Mouse (Mus musculus) cerebellum, postnatal 14 days (tissue): Measurements from ENCODE around the gene Ntm.

Experiments used
- DNase-seq, 2 experiments: peaks; one replicate each; pipeline ENCODE4 v3.0.0; 2021; ENCODE audit warnings: mixed read lengths in 2 of 2

The Ntm gene

DNA sequence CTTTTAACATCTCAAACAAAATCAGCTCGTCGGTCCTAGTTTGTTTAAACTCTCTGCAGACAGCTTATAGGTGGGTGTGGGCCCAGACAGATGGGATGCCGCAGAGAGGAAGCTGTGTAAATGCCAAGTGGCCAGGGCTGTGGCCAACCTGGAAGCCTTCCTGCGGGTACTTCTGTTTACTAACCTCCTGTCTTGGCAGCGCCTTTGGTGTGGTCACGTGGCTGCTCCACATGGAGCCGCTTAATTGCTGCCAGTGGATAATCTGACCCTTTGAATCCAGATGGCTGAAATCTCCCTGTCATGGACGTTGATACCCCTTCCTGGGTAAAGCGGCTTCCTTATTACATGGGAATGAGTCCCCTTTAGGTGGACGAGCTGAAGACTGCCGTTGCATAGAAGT, 742.4 kb downstream of the Ntm start:
- peak; percentile 97 to 98 for DNase-seq

DNA sequence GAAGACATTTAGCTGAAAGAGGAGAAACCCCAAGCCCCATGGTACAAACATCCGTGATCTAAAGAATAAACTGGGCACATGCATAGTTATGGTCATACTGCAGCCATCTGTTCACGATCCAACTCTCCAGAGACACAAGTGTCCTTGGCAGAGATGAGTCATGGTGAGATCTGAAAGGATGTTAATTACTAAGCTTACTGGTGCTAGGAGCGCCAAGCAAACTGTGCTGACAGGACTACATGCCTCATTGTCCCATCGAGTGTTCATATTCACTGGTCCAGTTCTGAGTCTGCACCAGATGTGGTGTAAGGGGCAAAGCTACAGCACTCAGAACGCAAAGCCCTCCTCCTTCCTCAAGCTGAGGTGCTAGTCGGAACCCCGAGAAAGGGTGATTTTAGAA, 745.0 kb downstream of the Ntm start:
- peak in 1 of 2 experiments; percentile 67 for DNase-seq

DNA sequence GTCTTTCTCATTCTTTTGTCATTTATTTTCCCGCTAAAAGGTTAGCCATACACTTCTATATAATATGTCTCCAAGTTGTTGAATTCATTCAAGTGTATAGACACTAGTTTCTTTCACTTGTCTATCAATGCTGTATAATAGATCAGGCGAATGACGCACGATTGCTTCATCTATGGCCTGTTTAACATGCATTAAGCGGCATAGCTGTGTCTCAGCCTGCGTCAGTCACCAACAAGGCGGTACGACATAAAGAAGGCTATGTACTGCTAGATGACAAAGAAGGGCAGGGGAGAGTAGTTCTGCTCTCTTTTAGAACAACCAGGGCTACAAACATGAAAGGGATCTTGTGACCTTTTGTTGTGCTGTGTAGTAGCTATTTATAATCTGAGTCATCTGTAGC, 746.4 kb downstream of the Ntm start:
- no peak for DNase-seq

DNA sequence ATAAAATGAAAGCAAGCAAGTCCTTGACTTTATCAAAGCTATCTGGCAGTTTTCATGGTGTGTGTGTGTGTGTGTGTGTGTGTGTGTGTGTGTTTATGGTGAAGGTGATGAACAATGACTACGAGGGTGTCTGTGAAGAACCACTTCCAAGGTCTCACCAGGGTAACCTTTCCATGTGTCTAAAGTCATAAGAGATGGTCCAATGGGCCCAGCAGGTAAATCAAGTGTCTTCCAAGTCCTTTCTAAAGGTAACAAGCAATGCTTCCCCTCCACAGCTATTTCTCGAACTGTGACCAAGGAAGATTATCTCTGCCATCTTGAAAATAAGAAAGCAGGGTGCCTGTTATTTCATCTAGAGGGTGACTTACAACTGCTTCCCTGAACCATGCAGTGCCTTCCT, 747.1 kb downstream of the Ntm start:
- peak; percentile 78 to 94 for DNase-seq

DNA sequence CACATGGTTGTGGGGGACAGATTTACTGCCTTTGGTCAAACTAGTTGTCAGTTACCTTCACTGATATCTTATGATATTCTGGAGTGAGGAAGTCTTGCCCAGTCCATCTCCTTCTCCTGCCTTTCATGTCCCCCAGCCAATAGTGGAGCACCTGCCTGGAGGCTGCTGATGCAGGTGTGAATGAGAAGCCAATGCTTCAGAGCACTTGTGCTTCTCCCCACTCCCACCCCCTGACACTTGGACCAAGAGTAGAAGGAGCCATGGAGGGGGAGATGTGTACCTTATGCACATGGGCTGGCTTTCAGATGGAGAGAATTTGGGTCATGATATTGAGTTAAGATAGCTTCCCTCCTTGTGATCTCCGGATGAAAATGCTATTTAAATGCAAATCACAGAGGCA, 747.7 kb downstream of the Ntm start:
- DNase-seq: peak in 1 of 2 experiments; percentile 56

DNA sequence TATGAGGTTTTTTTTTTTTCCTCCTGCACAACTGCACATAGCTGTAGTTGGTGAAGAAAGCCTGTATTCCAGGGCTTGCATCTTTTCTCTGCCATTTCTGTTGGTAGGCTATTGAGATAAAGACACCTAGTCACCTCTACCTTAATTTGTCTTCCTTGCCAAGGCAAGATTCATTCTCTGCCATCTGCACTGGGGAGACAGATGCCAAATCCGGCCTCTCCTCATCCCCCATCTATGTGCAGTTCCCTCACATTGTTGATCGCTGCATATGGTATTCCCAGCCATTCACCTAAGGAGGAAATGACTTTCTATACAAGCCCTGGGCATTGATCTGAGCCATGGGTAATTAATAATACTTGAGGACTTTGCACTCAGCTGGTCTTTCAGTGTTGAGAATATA, 753.7 kb downstream of the Ntm start:
- peak in 1 of 2 experiments; percentile 53 for DNase-seq

DNA sequence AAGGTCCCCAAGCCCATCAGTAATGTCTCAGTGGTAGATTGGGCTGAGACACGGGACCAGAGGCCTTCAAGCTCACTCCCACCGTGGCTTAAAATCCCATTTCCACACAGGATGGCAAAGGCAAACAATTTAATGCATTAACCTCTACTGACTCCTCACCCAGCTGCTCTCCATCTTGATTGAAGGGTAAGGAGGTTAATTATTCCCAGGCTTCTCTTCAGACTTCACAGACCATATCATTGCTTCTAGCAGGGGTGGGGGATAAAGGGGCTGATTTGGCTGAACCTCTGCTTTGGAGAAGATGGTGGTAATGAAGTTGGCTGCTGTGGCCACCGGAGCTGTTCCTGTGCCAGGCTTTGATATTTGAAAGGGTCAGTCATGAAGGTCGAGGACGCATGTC, 754.8 kb downstream of the Ntm start:
- DNase-seq: no peak

DNA sequence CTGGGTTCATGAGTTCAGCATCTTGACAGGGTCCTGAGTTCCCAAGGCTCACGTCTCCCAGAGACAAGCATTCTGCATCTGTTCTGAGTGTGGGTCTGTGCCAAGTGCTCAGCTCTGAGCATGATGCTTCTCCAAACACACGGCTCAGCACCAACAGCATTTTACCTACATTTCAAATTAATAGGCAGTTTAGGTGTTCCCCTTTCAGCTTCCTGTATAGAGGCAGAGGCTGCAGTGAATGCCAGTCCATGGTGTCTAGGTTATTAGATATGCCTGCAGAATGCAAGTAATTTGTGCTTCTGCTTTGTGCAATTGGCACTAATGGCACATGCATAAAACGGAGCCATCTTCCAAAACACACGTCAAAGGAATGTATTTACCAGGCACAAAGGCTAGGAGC, 757.3 kb downstream of the Ntm start:
- peak in 1 of 2 experiments; percentile 54 for DNase-seq

DNA sequence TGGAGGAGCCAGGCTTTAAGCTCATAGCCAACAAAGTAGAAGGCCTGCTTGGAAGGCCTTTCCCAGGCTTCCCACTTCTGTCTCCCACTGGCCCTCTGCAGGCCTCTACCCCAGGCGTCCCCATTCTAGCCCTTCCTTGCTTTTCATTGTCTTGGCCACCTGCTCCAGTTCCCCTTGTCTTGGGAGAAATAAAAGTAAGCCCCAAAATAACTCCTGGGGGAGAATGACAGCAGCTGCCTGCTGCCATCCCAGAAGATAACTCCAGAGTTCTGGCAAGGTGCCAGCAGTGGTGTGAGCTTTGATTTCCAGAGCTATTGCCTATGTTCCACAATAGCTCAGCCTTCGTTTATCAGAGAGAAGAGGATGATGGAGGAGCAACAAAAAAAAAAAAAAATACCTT, 760.7 kb downstream of the Ntm start:
- peak; percentile 42 to 51 for DNase-seq

DNA sequence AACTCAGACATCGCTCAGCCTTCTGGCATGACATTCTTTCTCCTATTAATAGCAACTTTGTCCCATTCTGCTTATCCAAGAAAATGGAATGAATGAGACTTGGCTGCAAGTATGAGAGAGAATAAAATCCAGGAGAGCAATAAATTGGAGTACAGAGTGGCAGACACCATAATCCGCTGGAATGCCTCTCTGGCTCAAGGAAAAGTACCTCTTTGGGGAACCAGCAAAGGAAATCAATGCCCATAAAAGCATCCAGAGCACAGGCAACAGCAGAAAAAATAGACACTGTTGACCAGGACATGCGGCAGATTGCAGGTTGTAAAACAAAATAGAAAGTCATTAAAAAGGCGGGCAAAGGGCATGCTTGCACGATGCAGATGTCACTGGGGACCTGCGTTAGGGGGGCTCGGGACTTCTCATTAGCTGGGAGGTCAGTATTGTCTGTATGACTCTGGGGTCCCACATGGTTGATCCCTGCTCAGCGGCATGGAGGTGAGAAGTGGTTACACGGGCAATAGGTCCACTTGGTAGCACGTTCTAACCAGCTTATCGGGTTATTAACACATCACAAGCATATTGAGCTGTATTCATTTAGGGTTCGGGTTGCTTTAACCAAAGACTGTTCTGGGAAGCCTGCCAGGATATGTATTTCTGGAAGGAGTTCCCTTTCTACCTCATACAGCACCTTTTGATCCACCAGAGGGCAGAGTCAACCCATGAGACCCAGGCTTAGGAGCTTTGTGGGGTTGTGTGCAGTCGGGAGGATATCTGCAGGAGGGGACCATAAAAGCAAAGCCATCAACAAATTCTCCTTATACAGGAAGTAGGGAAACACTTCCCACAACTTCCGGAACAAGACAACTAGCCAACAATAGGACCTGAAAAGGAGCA, 761.5 kb downstream of the Ntm start:
- DNase-seq: peak; percentile 84 to 85

DNA sequence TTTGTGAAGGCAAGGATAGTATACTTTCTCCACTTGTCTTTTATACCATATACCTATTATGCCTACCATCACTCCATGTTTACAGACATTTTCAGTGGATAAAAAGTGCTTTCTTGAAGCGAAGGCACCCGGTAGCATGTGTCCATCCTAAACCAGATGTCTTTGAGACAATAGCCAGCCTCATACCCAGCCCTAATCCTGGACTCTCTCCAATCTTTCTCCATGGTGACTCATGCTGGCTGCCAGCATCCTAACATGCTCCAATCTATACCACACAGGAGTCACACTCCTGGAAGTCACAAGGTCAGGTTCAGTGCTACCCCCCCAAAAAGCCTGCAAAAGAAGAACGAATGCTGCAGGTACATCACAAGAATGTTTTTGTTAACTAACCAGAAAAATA, 765.9 kb downstream of the Ntm start:
- no peak for DNase-seq

DNA sequence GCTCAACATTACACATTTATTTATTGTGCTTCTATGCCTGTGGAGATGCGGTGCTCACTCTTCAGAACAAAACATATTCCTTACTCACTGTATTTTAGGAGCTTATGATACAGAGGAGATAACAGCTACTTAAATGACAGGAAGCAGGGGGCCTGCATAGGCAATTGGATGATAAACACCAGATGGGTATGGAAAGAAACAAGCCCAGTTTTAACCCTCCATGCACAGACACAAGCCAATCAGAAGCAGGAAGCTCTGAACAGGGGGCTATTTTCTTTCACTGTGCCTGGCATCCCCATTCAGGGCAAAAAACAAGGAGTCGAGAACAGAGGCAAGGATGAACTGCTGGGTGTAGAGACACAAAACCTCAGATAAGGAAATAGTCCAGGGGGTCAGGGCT, 768.7 kb downstream of the Ntm start:
- DNase-seq: no peak

DNA sequence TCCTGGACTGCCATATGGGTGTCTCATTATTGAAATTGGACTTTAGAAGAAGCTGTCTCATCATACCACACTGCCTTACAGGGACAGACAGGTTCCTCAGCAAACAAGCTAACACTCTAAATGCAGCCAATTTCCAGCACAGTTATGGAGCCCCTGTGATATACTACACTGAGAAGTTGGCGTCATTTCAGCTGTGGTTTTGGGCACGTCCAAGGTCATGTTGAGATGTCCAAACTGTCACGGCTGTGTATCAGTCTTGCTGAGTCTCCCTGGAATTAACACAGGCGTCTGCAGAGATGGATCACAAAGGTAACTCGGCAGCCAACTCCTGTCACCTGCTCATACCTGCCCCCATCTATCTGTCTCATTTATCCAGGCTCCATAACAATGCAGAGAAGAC, 779.9 kb downstream of the Ntm start:
- peak; percentile 18 to 56 for DNase-seq

DNA sequence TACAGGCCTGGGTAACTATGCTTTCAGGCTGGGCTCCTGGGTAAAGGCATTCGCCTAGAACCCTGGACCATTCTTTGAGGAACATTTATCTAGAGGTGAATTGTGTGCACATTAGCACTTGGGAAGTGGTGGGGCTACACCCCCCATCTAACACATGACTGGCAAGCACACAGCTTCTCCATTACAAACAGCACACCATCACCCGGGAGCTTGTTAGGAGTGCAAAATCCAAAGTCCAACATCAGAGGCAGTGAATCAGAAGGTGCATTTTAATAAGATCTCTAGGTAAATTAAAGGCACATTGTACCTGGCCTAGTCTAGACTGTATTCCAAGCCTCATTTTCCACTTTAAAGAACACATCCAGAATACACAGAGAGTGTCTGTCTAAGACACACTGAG, 781.3 kb downstream of the Ntm start:
- no peak for DNase-seq

DNA sequence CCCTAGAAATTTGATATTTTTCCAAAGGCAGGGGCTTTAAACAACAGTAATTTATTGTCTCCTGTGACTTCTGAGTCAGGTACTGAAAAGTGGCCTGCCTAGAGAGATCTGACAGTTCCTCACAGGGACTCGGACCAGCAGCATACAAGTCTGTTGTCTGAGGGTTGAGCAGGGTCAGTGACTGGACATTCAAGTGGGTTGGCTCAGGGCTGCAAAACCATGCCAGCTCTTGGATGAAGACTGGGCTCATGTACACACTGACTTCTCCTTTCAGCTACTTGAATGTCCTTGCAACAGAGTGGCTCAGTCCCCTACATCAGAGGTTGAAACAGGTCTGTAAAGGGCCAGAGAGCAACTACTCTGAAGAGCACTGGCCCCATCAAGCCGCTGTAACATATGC, 797.2 kb downstream of the Ntm start:
- DNase-seq: no peak

DNA sequence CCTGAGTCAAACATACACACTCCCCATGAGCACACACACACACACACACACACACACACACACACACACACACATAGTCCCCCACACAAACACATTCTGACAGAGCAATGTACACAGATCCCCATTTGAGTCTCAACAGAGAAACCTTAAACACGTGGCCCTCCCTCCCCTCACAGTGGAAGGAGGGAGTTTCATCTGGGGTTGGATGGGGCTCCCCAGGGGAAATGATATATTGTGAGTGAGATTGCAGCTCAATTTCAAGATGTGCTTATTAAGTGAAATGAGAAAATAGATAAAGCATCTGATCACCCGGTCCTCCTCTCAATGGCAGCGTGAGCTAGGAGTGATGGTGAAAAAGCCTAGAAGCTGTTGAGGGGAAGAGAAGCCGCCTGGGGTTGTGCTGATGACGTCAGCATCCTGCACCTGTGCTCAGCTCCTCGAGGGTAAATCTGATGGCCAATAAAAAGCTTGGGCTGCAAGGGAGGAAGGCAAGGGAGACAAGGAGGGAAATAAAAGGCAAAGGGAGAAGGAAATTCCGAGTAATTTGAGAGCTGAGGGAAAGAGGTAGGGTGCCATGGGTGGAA, 801.8 kb downstream of the Ntm start:
- DNase-seq: no peak

DNA sequence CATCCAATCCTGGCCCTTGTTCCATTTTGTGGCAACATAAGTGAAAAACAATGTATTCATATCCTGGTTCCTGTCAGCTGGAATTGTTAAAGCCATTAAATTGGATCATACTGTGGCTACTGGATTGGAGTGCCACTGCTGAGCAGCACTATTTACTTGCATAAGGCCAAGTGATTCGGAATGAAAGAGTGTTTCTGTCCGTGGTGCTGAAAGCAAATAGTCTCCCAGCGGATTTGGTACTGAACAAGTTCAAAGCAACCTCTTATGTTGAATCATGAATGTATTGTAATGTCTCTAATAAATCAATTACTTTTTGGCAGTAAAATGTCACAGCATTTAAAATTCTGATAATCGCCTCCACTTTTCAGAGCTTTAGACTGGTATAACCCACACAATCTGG, 817.0 kb downstream of the Ntm start:
- DNase-seq: no peak

DNA sequence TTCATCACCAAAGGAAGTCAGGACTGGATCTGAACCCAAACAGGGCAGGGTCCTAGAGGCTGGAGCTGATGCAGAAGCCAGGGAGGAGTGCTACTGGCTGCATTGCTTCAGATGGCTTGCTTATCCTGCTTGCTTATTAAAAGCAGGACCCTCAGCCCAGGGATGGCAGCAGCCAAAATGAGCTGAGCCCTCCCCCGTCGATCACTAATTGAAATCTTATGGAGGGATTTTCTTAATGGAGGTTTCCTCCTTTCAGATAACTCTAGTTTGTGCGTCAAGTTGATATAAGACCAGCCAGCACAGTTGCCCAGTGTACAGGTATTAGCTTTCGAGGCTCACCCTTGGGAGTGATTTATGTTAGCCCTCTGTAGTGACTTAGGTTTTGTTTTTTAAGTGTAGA, 826.9 kb downstream of the Ntm start:
- no peak for DNase-seq

DNA sequence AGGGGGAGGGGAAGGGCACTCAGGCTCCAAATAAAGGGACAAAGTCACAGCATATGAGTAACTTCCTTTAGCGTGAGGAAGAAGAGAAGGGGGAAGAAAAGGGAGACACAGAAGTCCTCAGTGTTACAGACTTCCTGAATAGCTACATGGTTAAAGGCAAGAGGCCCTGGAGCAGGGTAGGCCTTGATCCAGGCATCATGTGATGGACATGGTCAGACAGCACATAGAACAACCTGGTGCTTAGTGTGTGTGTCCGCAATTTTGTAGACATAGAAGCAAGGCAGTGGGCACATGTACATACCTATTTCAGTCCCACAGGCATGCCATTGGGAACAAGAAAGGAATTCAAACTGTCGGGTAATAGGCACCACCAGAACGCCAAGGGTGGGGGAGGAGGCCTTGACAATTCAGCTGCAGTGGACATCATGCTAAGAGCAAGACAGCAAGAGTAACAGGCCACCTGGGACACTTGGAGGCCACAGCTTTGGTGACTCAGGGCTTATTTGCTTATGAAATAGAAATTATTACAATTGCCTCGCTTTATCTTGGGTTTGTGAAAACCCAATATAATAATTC, 832.1 kb downstream of the Ntm start:
- no peak for DNase-seq

DNA sequence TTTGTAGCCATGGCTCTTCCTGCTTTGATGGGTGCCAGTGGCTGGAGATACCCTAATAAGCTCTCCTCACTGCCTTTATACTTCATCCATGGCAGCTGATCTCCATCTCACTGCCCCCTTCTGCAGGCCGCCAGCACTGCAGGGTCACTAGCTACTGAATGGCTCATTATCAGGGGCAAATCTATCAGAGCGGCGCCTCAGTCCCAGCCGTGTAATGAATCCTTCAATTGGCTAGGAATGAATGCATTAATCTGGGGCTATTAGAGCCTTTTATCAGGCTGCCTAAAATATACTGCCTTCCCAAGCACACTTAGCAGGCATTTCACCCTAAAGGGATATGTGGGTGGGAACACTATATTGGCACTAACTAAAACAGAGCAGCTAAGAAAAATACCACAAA, 832.6 kb downstream of the Ntm start:
- no peak for DNase-seq

DNA sequence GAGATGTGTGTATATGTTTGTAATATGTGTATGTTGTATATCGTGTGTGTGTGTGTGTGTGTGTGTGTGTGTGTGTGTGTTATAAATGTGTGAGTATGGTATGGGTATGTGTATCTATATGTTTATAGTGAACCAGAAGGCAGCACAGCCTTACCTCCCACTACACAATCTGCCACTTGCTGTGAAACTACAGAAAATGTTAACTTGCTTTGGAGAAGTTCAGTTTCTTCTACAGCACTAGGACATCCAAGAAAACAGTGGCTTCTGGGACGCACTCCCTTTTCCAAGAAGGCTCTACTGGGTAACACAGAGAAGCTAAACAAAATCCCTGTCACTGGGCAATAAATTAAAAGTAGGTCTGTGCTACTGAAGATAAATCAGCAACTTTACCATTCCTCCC, 834.5 kb downstream of the Ntm start:
- no peak for DNase-seq

DNA sequence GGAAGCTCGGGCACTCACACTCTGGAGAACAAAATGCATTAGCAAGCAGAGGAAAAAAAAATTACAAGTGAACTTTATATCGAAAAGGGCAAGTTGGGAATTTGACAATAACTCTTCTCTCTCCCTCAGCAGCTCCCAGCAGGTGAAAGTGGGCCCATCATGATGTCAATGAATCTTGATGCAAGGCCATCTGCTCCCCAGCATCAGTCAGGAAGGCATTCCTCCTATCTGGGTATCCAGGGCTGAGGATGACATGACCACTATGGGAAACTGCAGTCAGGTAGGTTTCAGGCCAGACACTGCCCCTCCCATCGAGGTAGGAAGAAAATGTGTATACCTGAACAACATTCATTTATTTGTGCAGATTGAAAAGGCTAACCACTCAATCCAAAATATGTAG, 838.5 kb downstream of the Ntm start:
- peak in 1 of 2 experiments; percentile 41 for DNase-seq

DNA sequence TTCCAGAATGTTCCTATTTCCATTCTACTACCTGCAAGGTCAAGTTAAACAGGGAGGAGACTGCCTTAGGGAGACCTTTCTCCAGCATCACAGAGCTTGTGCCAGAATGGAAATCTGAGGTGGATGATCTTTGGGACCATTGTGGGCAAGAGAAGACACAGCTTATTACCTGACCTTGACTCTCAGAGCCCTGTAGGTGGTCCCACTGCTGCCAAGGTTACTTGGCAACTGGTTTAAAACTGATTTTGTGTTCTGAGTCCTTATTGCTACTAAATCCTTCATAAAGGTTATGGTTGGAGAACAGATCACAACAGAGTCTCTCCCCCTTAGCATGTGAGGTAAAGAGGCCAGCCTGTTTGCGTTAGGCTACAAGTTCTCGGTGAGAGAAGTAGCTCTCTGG, 839.1 kb downstream of the Ntm start:
- DNase-seq: peak; percentile 47 to 51

DNA sequence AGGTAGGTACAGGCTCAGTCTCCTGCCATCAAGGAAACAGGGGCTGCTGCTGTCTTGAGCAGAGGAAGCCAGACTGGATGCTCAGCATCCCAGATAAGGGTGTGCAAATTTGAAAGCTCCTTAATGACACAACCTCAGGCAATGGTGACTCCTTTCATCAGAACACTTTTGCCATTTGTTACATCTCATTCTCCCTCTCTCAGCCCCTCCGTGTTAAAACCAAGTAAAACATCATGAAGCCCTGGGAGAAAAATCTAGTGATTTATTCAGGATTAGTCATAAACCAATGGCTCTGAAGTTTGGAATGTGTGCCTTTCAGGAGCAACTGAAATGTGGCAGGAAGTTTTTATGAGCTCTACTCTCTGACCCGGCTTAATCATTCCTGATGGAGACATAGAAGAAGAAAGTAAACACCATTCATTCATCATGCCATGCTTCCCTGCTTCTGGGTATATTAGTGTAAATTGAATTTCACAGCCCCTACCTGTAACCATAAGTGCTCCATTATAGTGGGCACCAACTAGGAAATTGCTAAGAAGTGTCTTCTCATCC, 845.3 kb downstream of the Ntm start:
- no peak for DNase-seq
